Mouse (Mus musculus): ENCODE results near the gene Synm. TPM values are rescaled to one million over a fixed set of nuclear protein-coding genes. Genes with fewer than 3 reads are reported as not detected.

The Synm gene
- total RNA-seq, 2 experiments from 2014 or later: 5.5 to 5.6 TPM

DNA sequence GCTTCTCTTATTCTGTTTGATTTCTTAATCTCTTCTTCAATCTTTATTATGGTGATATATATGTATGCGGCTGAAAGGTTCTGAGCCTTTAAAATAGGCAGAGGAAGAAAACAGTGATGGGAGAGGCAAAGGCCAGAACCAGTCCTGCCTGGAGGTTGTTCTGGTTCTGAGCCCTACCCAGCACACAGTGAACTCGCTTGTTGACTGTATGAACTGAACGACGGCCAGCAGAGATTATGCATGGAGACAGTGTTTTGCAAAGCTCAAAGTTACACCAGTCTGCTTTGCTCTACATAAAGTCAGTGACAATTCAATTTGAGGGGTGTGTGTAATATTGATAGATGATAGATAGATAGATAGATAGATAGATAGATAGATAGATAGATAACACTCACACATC, 60.2 kb downstream of the Synm start:
- DNase-seq: no peak

DNA sequence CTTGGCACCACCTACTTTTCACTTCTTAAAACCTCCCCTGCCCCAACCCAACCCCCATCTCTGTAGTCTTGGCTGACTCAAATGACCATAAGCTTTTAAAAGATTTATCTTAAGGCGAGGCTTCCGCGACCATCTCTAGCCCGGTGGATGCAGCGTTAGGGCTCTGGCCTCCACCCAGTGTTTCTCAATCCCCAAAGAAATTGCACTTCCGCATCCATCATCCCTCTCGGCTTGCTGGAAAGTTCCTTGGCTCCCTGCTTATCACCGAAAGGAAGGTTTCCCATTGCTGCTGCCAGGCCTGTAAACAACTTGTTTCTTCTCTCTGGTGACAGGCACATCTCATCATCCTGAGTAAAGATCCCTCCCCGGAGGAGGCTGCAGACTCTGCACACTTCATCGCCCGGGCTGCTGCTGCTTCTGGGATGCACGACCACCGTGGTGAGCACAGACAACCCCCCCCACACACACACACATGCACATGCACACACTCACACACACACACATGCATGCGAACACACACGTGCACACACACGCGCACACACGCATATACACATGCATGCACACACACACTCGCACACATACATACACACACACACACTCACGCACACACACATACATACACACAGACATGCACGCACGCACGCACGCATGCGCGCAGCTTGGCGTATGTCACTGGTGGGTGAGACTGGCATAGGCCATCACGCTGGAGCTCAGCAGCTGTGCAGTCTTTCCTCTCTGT, 61.5 kb downstream of the Synm start:
- peak; percentile 40 for DNase-seq

DNA sequence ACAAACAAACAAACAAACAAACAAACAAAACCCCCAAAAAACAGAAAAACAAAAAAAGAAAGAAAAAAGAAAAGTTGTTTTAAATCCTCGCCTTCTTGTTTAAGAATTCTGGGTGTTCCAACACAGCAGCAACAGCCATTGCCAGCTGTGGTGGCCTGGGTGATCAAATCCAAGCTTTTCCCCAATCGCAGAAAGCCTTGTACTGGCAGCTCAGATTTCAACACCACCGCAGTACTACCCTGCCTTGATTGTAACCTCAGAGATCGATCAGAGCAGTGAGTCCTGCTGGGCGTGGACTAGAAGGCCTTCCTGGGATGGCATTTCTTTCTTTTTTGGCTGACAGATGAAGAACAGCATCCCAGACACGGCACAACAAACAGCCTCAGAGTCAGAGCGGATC, 63.6 kb downstream of the Synm start:
- DNase-seq: no peak

DNA sequence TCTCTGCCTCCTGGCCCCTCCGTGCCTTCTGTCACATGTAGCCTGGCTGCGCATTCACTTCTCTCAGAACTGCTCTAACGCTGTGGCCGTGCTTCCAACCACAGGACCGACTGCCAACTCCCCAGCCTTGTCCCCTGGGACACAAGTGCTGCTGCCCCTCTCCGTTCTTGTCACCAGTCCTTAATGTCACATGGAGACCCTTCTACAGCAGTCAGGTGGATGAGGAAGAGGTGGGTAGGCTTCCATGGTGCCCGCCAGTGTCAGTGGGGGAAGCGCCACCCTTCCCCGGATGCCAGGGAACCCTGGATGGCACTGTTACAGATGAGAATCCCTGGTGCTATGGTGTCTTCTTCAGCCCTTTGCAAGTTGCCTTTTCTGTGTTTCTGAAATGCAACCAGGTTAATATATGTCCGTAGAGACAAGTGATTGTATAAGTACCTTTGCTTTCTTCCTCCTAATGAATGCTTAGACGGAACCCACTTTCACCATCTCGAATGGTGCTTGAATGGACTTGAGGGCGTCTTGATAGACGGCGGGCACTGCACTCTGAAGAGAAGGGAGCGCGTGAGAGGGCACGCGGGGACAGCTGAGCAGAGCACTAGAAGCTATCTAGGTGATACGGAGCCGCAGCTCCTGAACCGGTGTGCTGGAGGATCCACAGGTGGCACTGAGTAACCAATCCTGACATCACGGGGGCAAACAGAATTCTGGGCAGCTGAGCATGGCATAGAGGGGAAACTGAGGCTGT, 66.6 kb downstream of the Synm start:
- no peak for DNase-seq

DNA sequence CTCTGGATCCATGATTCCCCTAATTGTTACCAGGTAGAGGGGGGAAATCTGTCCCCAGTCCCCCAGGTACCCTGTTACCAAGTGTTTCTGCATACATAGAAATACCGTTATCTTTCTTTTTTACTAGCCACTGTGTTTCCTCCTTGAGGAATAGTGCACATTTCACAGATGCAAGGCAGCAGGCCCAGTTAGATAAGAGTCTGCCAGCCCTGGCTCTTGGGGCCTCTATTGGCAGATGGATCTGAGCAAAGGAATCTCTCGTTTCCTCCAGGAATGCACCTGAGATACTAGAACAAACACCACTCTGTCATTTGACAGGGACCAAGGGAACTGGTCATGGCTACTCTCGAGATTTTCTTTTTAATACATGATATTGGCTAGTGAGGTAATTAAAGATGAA, 67.4 kb downstream of the Synm start:
- peak; percentile 71 for DNase-seq

DNA sequence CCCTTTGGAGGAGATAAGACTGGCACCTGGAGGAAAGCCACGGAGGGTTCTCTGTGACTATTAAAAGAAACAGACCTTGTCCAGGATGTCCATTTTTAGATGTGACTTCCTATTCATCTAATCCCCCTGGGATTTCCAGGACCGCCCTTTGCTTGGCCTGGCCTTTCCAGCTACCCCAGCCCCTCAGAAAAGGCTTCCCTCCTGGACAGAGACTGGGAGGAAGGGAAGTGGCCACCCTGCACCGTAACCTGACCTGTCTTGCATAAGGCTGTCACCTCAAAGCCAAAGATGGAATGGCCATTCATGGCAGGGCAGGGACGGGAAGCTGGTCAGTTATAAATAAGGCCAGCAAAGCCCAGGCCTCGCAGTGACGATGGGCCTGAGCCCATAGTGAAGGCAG, 68.5 kb downstream of the Synm start:
- DNase-seq: no peak

DNA sequence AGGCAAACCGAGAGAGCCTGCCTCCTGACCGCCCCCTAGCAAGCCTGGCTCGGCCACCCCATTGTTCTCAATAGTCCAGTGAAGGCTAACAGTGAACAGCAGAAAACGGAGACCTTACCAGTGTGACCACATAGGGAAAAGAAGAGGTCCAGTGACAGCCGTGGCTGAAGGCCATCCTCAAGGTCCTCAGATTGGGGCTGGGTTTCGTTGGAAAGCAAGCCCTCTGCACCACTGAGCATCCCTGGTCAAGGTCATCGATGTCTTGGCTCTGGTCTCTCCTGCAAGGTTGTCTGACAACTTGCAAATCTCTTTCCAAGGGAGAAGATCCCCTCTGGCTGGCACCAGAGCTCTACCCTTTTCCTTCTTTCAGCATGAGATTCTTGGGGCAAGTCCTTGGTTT, 69.7 kb downstream of the Synm start:
- no peak for DNase-seq

DNA sequence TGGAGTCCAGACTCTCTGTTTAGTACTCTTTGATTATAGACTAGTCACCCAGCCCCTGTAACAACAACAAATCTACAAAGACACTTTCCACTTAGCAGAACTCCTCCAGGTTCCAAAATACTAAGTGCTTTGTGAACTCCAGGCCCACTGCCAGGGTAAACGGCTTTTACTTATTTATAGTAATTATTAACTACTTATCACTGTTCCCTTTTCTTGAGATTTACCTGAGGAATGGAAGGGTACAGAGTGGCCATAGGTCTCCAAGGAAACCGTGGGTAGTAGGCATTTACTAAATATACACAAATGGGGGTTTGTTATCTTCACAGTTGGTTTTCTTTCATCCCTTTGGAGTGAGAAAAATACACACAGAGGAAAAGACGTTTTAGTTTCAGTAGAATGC, 71.3 kb downstream of the Synm start:
- DNase-seq: no peak

DNA sequence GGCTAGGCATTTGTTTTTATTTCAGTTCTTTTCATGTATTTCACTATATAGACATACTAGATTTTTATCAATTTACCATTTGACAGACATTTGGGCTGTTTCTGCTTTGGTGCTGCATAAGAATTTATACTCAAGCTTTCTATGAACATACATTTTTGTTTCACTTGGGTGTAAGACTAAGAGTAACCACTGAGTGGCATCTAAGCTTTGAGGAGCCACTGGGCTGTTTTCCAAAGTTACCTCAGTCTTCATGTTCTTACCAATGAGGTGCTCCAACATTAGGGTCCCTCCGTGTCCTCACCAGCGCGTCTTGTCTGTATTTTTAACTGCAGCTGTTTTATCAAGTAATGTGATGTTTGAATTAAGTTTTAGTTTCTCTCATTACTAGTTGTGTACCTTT, 73.0 kb downstream of the Synm start:
- no peak for DNase-seq

DNA sequence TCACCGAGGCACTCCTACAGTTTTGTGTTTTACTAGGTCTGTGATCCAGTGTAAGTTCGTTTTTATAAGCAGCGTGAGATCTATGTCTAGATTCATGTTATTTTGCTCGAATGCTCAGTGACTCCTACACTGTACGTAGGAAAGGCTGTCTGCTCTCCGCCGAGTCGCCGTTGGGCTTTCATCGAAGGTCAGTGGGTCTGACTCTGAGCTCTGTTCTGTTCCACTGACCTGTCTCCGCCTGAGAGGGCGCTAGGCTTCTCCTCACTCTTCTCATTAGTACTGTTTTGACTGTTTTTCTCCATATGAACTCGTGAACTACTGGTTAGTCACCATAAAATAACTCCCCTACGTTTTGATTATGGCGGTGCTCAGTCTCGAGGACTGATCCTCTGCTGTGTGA, 76.5 kb downstream of the Synm start:
- DNase-seq: no peak

DNA sequence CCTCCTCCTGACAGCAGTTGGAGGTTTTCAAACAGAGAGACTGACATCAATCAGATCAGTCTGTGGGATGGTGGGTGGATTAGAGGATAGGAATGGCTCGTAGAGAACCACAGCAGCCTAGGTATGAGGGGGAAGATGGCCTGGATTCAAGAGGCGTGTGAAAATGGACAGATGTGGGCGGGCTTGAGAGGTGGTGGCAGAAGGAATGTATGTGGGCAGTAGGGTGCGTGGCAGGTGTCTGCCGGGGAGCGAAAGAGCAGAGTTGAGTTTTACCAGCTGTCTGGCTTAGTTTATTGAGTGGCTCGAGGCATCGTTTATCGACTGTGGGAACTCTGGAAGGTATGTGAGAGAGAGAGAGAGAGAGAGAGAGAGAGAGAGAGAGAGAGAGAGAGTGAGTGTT, 78.5 kb downstream of the Synm start:
- no peak for DNase-seq

Small RNA genes within 50 kb of the gene (microRNA-seq; reads per million reads assigned to microRNA genes)
- 0 reads per million in 2 experiments for gene Gm23844

Other genes with a start within 250 kb of the Synm start
- 10 to 100 TPM; 15.7 to 17.7 TPM for gene Lrrc28, start 114.5 kb downstream of the Synm start, total RNA-seq (2021)
- gene Ttc23, start 112.3 kb downstream of the Synm start, total RNA-seq (2021): 10 to 100 TPM; 34.9 TPM
- gene Igf1r, start 193.1 kb upstream of the Synm start, total RNA-seq (2021): 10 to 100 TPM; 53.5 to 58.5 TPM